Mouse (Mus musculus): Measurements from ENCODE around the gene Psph.
"Not testable (repeated sequence)": the region's sequence is repeated elsewhere in the genome, so short reads cannot be mapped to it uniquely, and the experiment has no call there.

Psph gene

DNA sequence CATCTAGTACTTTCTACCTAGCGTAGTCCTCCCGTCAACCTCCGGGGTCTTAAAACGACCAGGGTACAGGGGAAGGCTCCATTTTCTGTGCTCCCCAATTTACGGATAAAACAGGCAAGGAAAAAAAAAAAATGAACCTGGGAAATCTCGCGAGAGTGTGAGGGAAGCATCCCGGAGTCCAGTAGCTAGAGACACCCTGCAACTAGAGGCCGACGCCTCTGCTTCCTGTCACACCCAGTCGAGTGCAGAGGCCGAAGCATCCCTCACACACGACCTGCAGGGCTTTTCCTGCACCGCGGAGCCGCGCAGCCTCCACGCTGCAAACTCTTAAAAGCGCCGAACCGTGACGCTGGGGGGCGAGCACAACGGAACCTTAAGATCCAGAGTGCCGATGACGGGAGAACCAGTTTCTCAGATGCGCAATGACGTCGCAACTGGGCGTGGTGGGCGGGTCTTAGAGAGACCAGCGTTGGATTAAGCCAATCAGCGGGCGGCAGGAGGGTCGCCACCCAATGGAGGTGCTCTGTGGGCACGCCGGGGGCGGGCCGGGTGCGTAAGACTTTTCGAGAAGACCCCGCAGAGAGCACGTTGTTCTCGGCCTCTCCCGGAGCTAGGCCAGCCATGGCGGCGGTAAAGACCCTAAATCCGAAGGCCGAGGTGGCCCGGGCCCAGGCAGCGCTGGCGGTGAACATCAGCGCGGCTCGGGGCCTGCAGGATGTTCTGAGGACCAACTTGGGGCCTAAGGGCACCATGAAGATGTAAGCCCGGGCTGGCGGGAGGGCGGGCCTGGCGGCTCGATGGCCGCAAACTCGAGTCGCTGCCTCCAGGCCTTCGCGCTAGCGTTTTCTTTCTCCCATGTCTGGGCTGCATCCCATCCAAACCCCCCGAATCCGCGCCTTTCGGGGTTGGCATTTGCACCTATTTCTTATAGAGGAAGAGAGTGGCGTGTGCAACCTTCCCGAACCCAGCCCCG is at the start of gene Psph:
Gene Psph (minus strand): TSS at position 632 of the 973 bp plus-strand sequence.
- DNase-seq = peak; percentile 97

DNA sequence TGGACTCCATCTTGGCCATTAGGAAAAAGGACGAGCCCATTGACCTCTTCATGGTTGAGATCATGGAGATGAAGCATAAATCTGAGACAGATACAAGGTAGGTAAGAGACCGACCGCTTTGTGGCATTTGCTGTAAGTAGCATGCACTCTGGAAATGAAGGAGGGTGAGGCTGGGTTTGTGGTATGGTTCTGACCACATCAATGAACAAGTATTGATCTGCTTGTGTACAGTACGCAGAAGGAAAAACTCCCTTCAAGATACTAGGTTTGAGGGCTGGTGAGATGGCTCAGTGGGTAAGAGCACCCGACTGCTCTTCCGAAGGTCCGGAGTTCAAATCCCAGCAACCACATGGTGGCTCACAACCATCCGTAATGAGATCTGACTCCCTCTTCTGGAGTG is 3.3 kb upstream of the Psph start:
- not testable (repeated sequence) for DNase-seq

DNA sequence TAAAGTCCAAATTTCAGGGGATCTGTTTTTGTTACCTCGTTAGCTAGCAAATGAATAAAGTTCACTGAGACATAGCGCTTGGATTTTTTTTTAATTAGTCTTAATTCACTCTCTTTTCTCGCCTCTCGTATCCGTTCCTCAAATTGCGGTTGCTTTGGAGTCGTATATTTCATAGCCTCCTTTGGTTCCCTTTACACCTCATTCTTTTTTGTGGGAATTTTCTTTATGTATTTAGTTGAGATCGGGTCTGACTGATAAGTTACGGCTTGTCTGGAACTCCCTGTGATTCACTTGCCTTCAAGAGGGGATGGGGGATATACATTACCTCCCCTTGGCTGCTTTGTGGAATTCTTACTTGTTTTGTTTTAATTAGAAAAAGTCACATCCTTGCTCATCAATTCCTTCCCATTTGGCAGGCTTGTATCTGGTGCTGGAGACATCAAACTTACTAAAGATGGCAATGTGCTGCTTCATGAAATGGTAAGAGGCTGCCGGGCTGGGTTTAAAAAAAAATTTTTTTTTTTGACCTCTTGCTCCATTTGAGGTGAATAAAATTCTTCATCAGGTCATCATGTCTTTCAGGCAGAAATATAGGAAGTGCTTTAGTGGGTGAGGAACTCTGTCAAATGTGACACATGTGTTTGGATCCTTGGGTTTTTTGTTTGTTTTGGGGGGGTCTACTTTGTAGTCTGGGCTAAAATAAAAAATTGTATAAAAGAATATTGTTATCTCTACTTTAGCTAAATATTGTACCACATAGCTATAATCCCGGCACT is 757 bp upstream of the Psph start:
- DNase-seq = no peak

DNA sequence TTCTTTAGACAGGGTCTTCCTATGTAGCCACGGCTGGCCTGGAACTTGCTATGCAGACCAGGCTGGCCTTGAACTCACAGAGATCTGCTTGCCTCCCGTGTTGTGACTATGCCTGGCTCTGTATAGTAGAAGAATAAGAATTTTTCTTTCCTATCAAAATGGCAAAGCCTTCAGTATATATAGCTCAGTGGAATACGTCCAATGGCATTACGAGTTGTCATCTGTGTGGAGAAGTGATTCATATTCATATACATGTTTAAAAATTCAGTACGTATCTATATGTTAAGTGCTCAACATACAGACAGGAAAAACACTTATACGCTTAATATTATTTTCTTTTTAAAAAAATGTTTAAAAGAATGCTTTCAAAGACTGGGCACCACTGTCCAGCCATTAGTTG is 1.1 kb downstream of the Psph start:
- no peak for DNase-seq

DNA sequence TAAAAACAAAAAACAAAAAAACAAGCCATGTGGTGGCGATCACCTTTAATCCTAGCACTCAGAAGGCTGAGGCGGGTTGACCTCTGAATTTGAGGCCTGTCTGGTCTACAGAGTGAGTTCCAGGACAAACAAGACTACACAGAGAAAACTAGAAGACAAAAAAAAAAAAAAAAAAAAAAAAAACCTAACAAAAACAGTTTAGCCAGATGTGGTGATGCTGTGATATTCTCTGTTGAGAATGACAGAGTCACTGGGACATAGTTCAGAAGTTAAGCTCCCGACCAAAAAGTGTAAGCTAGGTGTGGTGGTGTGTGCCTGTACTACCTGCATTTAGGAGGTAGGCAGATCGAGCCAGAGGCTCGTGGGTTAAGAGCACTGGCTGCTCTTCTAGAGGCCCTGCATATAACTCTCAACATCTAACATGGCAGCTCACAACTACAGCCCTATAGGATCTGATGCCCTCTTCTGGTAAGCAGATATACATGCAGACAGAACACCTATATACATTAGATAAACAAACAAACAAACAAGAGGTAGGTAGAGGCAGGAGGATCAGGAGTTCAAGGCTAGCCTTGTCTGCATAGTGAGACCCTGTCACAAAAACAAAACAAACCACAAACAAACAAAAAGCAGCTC is 1.9 kb downstream of the Psph start:
- DNase-seq = no peak

DNA sequence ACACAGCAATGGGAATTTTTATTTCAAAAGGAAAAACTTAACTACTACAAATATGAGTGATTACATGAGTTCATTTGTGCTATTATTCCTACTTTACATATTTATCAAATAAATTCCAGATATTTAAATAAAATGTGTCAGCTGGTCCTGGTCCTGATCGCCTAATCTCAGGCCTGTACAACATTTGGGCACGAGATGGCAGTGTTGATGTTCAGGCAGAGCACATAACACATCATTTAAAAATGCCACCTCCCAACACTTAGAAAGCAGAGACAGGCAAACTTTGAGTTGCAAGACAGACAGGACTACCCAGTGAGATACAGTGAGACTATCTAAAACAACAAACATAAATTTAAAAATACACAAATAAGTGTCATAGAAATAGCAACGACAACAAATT is 5.0 kb downstream of the Psph start:
- DNase-seq = no peak

DNA sequence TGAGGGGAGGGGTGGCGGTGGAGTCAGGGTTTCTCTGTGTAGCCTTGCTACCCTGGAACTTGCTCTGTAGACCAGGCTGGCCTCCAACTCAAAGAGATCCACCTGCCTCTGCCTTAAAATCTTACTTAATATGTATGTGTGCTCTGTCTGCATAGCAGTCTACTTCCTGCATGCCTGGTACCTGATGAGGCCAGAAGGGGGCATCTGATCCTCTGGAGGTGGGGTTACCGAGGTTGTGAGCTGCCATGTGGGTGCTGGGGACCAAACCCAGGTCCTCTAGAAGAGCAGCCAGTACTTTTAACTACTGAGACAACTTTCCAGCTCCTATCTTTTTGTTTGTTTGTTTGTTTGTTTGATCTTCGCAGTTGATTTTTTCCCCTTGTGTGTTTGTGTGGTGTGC is 7.1 kb downstream of the Psph start:
- DNase-seq = no peak

DNA sequence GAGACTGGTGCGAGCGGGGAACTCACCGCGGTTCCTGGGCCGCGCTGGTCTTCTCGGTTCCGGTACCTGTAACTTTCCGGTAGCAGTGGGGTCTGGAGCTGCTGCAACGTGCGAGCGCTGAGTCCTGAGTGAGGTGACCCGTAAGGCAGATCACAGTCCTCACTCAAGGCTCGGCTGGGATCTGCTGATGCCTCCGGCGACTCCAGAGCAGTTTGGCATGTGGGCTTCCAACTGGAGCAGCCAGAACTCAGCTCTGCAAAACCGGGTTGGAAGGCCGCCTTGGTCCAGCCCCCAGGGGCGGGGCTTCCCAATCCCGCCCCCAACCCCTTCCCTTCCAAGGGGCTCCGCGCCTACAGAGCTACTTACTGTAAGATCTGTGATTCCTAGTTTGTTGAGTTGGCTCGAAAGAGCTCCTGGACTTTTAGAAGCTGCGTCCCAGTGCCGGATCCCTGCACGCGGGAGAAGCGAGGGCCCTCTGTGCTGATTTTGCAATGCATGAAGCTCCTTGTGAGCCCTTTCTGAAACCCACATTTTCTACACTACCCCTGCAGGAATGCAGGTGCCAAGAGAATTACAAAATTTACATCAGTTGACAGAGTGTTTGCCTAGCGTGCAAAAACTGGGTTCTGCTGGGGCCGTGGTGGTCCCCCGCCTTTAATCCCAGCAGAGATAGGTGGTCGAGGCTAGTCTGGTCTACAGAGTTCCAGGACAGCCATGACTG is 8.1 kb downstream of the Psph start:
- DNase-seq = peak; percentile 72

DNA sequence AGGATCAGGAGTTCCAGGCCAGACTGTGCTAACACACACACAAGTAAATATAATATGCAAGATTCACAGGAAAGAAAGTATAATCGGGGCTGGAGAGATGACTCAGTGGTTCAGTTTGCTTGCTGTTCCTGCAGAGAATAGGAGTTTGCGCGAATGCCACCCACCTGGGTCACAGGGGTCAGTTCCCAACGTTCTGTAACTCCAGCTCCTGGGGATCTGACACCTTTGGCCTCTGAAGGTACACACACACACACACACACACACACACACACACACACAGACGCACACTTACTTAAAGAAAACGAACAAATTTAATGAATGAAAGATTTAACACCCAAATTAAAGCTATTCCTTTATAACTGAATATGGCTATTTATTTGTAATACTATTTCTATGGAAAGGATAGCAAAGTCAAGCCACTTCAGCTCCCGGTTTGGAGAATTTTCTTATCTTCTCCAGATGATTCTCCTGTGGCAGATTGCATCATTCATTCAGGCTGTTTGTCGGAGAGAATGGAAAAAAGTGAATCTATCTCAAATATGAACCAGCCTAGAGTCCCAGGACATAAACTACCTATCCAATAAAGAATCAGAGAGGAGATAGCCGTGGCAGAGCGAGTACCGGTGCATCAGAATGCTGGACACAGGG is 8.8 kb downstream of the Psph start:
- no peak for DNase-seq

DNA sequence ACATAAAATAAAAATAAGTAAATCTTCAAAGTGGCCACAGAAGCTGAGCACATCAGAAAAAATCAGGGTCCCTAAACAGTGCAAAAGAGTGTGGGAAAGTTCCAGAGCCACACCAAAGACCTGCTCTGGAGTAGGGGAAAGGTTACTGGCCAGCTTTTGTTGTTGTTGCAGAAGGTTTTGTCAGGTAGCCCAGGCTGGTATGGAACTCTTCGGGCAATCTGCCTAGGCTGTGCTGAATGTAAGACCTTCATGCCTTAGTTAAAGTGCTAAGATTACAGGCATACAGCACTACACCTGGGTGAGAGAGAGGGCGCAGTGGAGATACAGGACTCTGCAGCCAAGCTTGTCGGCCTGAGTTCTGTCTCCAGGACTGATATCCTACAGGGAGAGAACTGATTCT is 12.6 kb downstream of the Psph start:
- no peak for DNase-seq

DNA sequence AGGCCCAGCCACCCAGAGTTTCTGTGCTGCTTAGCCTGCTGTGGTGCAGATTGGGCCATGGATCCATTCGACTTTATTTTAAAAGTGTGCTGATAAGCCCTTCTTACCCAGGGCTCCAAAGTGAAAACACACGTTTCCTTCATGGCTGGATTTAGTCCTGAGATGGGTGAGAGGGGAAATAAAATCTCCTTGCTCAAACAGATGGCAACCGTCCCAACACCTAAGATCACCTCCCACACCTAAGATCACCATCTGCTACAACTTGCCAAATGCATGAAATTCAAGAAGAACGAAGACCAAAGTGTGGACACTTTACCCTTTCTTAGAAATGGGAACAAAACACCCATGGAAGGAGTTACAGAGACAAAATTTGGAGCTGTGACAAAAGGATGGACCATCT is 13.9 kb downstream of the Psph start:
- DNase-seq = not testable (repeated sequence)

DNA sequence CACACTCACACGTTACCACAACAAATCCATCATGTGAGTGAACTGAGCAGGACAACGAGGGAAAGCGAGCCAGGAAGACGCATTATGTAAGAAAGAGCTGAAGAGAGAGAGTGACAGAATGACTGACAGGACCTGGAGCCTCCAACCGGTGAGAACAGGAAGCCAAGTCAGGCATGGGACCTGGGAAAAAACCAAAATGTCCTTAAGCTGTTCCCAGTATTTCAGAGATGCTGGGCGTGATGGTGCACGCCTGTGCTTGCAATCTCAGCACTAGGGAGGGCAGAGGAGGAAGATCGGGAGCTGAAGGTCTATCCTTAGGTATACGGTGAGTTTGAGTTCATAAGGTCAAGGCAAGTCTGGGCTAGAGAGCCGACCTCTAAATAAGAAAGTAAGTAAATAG is 14.8 kb downstream of the Psph start:
- DNase-seq = no peak

DNA sequence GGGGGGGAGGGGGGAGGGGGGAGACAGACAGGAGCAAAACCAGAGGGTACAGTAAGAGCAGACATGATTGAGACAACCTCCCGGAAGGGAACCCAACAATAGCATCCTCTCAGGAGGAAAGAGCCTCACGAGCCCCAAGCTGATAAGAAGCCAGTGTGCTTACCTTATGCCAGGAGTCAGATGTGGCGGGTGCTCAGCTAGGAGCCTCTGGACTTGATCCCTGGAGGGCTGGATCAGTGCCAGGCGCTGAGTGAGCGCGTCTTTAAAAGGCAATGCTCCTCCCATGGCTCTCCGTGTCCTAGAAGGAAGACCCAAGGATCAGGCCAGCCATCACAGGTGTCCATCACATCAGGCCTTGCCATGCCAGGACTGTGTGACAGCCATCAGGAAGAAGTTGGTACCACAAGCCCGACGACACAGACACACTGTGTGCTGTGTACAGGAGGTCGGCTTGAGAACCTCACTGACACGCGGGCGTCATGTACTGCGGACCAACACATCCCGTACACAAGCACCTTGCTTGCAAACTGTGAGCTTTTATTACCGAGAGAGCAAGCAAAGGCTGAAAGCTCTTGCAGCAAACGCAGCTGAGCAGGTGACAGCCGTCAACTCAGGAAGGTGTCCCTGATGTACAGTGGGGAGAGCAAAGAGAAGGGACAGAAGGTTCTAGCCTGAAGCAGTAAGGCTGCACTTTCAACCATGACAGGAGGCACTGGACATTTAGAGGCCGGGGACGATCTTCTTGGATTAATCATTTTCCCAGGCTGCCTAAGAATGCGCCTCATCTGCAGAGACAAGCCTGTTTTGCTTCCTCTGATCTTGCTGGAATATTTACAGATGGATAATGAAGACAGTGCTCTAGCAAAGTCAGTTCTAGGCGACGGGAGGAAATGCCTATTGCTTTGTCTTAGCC is 16.6 kb downstream of the Psph start:
- no peak for DNase-seq

DNA sequence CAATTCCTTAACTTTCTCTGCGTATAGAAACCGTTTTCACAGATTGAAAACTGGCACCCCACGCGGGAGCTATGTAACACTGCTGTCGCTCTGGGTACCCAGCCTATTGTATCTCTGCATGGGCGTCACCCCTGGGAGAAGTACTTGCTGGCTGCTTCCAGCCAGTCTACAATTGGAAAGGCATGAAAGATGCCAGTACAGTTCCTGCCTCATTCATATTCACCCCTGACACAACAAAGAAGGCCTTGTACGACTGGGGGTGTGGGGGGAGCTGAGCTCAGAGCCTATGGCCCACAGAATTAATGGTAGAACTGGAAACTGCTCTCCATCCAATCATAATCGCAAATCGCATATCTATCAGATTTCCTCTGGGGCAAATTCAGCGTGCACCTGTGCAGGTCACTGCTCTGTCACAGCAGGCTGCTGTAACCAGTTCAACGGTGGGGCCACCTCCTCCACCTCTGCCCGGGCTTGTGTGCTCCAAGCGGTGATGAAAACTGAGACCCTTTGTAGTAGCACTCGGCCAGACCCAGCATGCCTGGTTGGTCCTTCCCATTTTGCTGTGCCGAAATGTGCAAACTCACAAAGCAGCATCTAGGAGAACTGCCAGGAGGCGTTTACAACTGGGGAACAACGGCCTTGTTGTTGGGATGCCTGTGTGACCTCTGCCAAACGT is 25.2 kb downstream of the Psph start:
- peak; percentile 22 for DNase-seq

DNA sequence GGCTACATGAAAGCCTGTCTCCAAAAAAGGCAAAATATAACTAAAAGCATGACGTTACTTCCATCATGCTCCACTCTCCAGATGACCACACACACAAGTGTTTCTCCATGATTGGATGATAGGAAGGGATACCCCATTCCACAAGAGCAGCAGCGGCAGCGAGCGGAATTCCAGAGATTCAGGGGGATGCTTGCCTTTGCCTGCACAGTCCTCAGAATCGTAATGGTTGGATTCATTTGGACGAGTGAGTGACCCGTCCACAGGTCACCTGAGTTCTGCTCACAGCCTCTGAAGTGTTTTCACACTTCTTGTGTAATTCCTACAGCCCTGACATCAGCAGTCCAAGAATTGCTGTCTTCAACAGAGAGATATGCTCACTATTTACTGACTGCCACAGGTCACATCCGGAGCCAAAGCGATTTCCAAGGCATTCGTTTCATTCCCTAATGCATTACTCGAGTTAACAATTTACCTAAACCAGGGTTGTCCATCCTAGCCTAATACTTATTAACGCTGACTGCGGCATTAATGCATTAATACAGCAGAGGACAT is 27.2 kb downstream of the Psph start:
- no peak for DNase-seq

DNA sequence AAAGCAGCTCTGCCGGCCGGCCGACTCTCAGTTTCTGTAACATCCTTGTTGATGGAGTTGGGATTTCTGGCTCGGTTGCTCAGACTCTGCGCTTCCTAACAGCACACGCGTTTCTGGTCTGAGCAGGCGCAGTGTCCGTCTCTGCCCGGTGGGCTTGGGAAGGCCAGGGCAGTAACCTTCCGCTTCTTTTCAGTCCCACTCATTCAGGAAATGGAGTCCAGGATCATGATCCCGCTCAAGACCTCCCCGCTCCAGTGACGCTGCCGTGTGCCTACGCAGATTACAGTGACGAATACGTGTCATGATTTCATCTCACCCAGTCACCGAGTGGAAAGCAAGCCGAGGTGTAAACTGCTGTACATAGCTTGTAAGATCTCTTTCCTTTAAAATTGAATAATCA is 30.4 kb downstream of the Psph start:
- no peak for DNase-seq

DNA sequence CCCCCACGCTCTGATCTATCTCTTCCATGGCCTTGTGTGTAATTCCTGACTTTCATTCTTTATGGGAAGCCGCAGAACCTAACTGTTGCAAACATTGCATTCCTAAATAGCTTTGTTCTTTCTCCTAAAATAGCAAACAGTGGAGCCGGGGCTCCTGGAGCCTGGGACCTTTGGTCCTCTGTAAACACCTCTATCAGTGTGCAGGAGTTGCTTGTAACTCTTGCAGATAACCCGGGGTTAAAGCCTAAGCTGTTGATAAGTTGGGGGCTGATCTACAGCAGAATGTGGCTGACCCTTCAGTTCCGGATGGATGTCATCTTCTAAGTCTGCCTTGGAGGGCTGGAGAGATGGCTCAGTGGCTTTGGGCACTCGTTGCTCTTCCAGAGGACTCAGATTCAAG is 43.2 kb downstream of the Psph start:
- no peak for DNase-seq

DNA sequence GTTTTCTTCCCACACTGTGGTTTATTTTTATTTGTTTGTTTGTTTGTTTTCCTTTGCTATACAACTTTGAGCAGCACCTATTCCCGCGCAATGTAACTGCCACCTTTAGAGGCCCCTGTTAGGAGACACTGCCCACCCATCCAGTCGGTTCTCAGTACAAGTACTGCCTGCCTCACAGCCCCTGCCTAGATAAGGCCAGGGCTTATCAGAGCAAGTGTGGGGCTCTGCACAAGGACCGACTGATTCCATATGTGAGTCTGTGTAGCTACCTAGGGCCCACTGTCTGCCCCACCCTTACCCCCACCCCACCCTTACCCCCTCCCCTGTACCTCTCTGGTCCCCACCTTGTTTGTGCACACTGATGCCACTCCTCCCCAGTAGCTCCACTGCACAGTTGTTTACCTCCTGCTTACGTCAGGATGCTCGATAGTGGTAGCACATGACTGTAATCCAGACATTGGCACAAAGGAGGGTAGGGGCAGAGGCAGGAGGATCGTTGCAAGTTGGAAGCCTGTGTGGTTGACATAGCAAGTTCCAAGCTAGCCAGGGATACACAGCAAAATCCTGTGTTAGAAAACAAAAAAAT is 44.3 kb downstream of the Psph start:
- DNase-seq = no peak

DNA sequence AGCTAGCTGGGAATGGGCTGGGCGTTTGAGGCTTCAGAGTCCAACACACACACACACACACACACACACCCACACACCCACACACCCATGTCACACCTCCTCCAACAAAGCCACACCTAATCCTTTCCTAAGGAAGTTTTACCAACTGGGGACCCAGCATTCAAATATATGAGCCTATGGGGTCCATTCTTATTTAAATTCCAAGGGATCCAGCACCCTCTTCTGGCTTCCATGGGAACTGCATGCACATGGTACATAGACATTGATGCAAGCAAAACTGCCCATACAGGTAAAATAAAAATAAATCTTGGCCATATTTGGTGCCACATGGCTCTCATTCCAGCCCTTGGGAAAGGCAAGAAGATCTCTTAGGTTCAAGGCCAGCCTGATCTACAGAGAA is 46.3 kb downstream of the Psph start:
- DNase-seq = peak; percentile 37

DNA sequence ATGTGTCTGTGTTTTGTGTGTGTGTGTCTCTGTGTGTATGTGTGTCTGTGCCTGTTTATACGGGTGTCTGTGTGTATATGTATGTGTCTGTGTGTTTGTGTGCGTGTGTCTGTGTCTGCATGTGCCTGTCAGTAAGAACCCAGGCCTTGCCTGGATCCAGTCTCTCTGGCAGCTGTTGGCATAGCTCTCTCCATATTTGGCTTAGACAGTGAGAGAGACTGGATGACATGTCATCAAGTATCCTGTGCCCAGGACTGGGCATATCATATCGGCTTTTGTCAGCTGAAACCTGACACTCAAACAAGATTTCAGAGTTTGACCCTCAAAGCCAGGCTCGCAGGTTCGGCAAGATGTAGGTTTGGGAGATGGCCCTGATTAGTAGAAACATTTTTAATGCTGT is 56.2 kb downstream of the Psph start:
- no peak for DNase-seq

All from right cerebral cortex, postnatal 14 days (tissue).